ENCODE assay signal across 8 mouse cellular contexts in the genomic region with DNA sequence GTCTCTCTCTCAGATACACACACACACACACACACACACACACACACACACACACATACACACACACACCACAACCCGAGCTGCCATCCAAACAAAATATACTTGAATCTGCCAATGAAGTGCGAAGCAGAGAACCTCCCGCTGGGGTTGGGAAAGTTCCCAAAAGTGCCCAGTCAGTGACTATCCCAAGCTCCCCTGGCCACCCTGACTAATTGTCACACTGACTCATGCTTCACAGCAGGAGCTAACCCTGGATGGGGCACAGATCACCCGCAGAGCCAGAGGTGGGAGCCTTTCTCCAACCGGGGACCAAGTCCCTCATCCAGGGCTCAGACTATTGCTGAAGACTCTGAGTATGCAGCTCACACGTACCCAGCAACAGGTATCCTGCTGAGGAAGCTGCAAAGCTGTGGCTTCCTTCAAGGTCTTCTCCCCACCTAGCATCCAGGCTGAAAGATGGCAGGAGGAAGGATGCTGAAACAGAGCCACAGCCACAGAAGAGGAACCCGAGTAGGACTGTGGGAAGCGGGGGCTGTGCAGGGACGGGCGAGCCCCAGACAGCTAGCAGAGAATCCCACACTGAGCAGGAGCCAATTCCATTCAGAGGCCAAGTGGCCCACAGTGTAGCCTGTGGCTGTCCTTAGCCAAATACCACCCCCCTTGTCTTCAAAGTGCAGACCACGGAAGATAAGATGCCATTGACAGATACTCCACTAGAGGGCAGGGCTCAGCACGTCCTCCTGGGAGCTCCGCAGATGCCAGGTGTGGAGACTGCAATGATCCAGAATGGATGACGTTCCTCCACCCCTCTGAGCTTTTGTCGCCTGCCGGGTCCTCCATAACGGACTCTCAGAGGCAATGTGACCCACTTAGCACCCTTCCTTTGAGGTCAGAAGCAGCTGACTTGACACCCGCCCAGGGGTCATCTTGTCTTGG. TPM values are rescaled to one million over a fixed set of nuclear protein-coding genes. Genes with fewer than 3 reads are reported as not detected.
DNase-seq lines count a peak whose midpoint lies in the region; ATAC-seq lines count a peak whose summit lies in the region.
"Had no signal": no experiment of that assay in that cellular context is flagged by ENCODE, and none has a peak within 500 bp of the region (broad histone marks: within the 10 kb centered on the region; RNA-seq: fewer than 3 reads in every experiment).

No protein-coding gene starts in this region.

- H3K36me3 ChIP-seq in hindbrain, embryonic 14.5 days (replicated peaks; ENCODE audit: control insufficient read depth, insufficient read depth): no peaks in the 10 kb centered on the region
- H3K36me3 ChIP-seq: liver, embryonic 15.5 days had no signal

- H3K4me3 ChIP-seq in hindbrain, embryonic 14.5 days (replicated peaks; ENCODE audit: low read length): no peak overlapping the region
- H3K4me3 ChIP-seq: liver, embryonic 15.5 days had no signal

- no peaks in the 10 kb centered on the region for H3K9me3 ChIP-seq in hindbrain, embryonic 14.5 days (ENCODE audit: control insufficient read depth, low read length)
- H3K9me3 ChIP-seq: liver, embryonic 15.5 days had no signal

- H3K4me2 ChIP-seq in hindbrain, embryonic 14.5 days (replicated peaks): no peak overlapping the region
- H3K4me2 ChIP-seq: liver, embryonic 15.5 days had no signal

- no peak overlapping the region for H3K9ac ChIP-seq in hindbrain, embryonic 14.5 days
- H3K9ac ChIP-seq: liver, embryonic 15.5 days had no signal

- no peaks in the 10 kb centered on the region for H3K27me3 ChIP-seq in hindbrain, embryonic 14.5 days (ENCODE audit: control insufficient read depth, insufficient read depth, low read length)
- H3K27me3 ChIP-seq: liver, embryonic 15.5 days had no signal

- no peak for ATAC-seq in hindbrain, embryonic 14.5 days (ENCODE audit: low FRiP score)
- peak; percentile 69 for ATAC-seq in megakaryocyte progenitor cell, adult 5-6 weeks (replicated peaks; ENCODE audit: poor library complexity)

- 26% methylated on average over 18 of the region's 18 CpGs for WGBS in hindbrain, embryonic 14.5 days

- no peak overlapping the region for H3K27ac ChIP-seq in hindbrain, embryonic 14.5 days
- H3K27ac ChIP-seq: liver, embryonic 15.5 days had no signal

- peak; percentile 18 to 23 for DNase-seq in adrenal gland, adult 18-20 months (ENCODE audit: low spot score in 2 of 2)
- peak; percentile 45 for DNase-seq in cerebellum, adult 9-11 months
- peak; percentile 34 to 36 for DNase-seq in frontal cortex, postnatal 10 days (ENCODE audit: low spot score in 2 of 2)
- peak; percentile 75 for DNase-seq in hindbrain, embryonic 14.5 days (ENCODE audit: low spot score)
- peak; percentile 49 to 66 for DNase-seq in layer of hippocampus, postnatal 36 days
- DNase-seq in skeletal muscle tissue, adult 2 months (ENCODE audit: low read depth, low spot score): peak; percentile 84

- H3K4me1 ChIP-seq in hindbrain, embryonic 14.5 days (replicated peaks; ENCODE audit: control insufficient read depth, insufficient read depth, low read length): peaks cover 5% of the 10 kb centered on the region; the same call in 1 of the 2 replicates

RNA-seq across cellular contexts. Expression of a gene that starts 48.9 kb away (rescaled TPM):
- 1 to 10 TPM; 1.8 to 2.1 TPM for total RNA-seq in adrenal gland, adult 18-20 months (2021)
- 52.2 TPM in 2 replicates for polyA plus RNA-seq in hindbrain, embryonic 14.5 days (2014; fragmentation: Nextera tagmentation; extraction: Ambion mirVana)
- total RNA-seq in layer of hippocampus, postnatal 36 days (2021): 10 to 100 TPM; 25.8 to 26.6 TPM
- not detected in 2 replicates for total RNA-seq in megakaryocyte progenitor cell, adult 5-6 weeks (2015)
- total RNA-seq in megakaryocyte progenitor cell, adult 5-6 weeks (2017): not detected in 2 replicates

Comparison
In these comparisons a context has a peak if more than half of its experiments do, and no peak if none do; other contexts are left out.
1. DNase-seq: peak in every context shown above with its lines; median percentile 84 in skeletal muscle tissue, adult 2 months; 75 in hindbrain, embryonic 14.5 days; 58 in layer of hippocampus, postnatal 36 days; 45 in cerebellum, adult 9-11 months; 35 in frontal cortex, postnatal 10 days; 20 in adrenal gland, adult 18-20 months.
2. RNA of a gene that starts 48.9 kb away (total RNA-seq): 25.8 to 26.6 TPM in layer of hippocampus, postnatal 36 days; 1.8 to 2.1 TPM in adrenal gland, adult 18-20 months and not detected in megakaryocyte progenitor cell, adult 5-6 weeks; every median in the first group is over 4 times any median in the second.